Mouse (Mus musculus) CH12.LX (cell line): Measurements from ENCODE around the gene Bfsp1. TPM values are rescaled to one million over a fixed set of nuclear protein-coding genes. Genes with fewer than 3 reads are reported as not detected.

Source experiments
- DNase-seq: peaks from one replicate; pipeline ENCODE4 v3.0.0-alpha.2; 2013; ENCODE audit errors: extremely low read depth
- H3K27ac ChIP-seq: 2 replicates; pipeline ENCODE4 v1.5.1; 2012; ENCODE audit warnings: low read depth, mild to moderate bottlenecking, control low read depth, moderate library complexity; ENCODE audit not compliant: insufficient read depth
- H3K27me3 ChIP-seq: replicated peaks from 2 replicates; pipeline ENCODE3; 2012; ENCODE audit warnings: inconsistent platforms
- H3K36me3 ChIP-seq, 2 experiments: replicated peaks in 1 of 2; 2 replicates each; pipeline versions ENCODE3 to v1.6.1; 2012; ENCODE audit warnings: inconsistent platforms in 1 of 2, low read length in 1 of 2, mild to moderate bottlenecking in 1 of 2, mixed read lengths in 1 of 2, moderate library complexity in 1 of 2; ENCODE audit not compliant: control insufficient read depth in 1 of 2, insufficient read depth in 1 of 2
- H3K4me1 ChIP-seq, 2 experiments: 2 replicates each; pipeline ENCODE4 v1.6.1; 2012; ENCODE audit warnings: inconsistent platforms in 1 of 2, moderate library complexity in 1 of 2; ENCODE audit not compliant: insufficient read depth in 2 of 2, control insufficient read depth in 1 of 2
- H3K4me2 ChIP-seq: 2 replicates; pipeline ENCODE4 v1.6.1; 2012; ENCODE audit warnings: low read depth, mild to moderate bottlenecking, control low read depth; ENCODE audit not compliant: poor library complexity, insufficient read depth, severe bottlenecking
- H3K4me3 ChIP-seq, 3 experiments: fragments of 150-350 bp in 1 of 3; sonication (generic) in 1 of 3; replicated peaks in 1 of 3; 2 replicates each; pipeline versions ENCODE3 to v1.5.1; 2011 to 2012; ENCODE audit warnings: low read depth in 2 of 3, low read length in 2 of 3, mild to moderate bottlenecking in 2 of 3, moderate library complexity in 2 of 3, control low read depth in 1 of 3, improper control_type of control experiment in 1 of 3, inconsistent platforms in 1 of 3, mixed read lengths in 1 of 3; ENCODE audit not compliant: poor library complexity in 1 of 3
- H3K79me2 ChIP-seq: replicated peaks from 2 replicates; pipeline ENCODE4 v1.6.1; 2012; ENCODE audit warnings: mild to moderate bottlenecking, moderate library complexity; ENCODE audit not compliant: control insufficient read depth, poor library complexity, insufficient read depth, severe bottlenecking; ENCODE audit errors: extremely low read depth
- H3K9ac ChIP-seq: 2 replicates; pipeline ENCODE4 v1.6.1; 2012; ENCODE audit warnings: low read depth, mild to moderate bottlenecking, control low read depth, moderate library complexity; ENCODE audit not compliant: insufficient read depth
- H3K9me3 ChIP-seq: replicated peaks from 2 replicates; pipeline ENCODE3; 2012; ENCODE audit warnings: low read length, inconsistent platforms, mixed read lengths
- CHD1 ChIP-seq: IDR thresholded peaks from 2 replicates; pipeline ENCODE4 v1.6.1; 2012; ENCODE audit warnings: low read depth, low read length, improper control_type of control experiment, inconsistent platforms
- CHD2 ChIP-seq: IDR thresholded peaks from 2 replicates; pipeline ENCODE4 v1.6.1; 2011; ENCODE audit warnings: low read length, improper control_type of control experiment
- CTCF ChIP-seq, 2 experiments: IDR thresholded peaks in 1 of 2; conservative IDR thresholded peaks in 1 of 2; 2 replicates each; pipeline ENCODE4 v1.5.1; 2011 to 2012; ENCODE audit warnings: low read depth in 2 of 2, low read length in 2 of 2, improper control_type of control experiment in 1 of 2, inconsistent platforms in 1 of 2, mild to moderate bottlenecking in 1 of 2, moderate library complexity in 1 of 2
- E2F4 ChIP-seq: IDR thresholded peaks from 2 replicates; pipeline ENCODE4 v1.6.1; 2011; ENCODE audit warnings: low read depth, low read length, improper control_type of control experiment; ENCODE audit not compliant: insufficient replicate concordance
- ELF1 ChIP-seq: IDR thresholded peaks from 2 replicates; pipeline ENCODE4 v1.6.1; 2014; ENCODE audit warnings: low read depth, mild to moderate bottlenecking, inconsistent platforms, low read length, improper control_type of control experiment
- EP300 ChIP-seq: IDR thresholded peaks from 2 replicates; pipeline ENCODE4 v1.6.1; 2011; ENCODE audit warnings: low read length, improper control_type of control experiment
- GABPA ChIP-seq: IDR thresholded peaks from 2 replicates; pipeline ENCODE4 v1.6.1; 2012; ENCODE audit warnings: low read depth, low read length, improper control_type of control experiment, inconsistent platforms; ENCODE audit not compliant: insufficient replicate concordance
- IRF4 ChIP-seq: IDR thresholded peaks from 2 replicates; pipeline ENCODE4 v1.6.1; 2014; ENCODE audit warnings: low read depth, mild to moderate bottlenecking, inconsistent platforms, low read length, improper control_type of control experiment
- KAT2A ChIP-seq: IDR thresholded peaks from 2 replicates; pipeline ENCODE4 v1.6.1; 2012; ENCODE audit warnings: low read length, improper control_type of control experiment, inconsistent platforms; ENCODE audit not compliant: insufficient replicate concordance
- MAX ChIP-seq: IDR thresholded peaks from 2 replicates; pipeline ENCODE4 v1.6.1; 2011; ENCODE audit warnings: low read length, improper control_type of control experiment
- MYC ChIP-seq: IDR thresholded peaks from 2 replicates; pipeline ENCODE4 v1.6.1; 2011; ENCODE audit warnings: low read depth, mild to moderate bottlenecking, improper control_type of control experiment, low read length
- NRF1 ChIP-seq: IDR thresholded peaks from 2 replicates; pipeline ENCODE4 v1.6.1; 2014; ENCODE audit warnings: low read depth, mild to moderate bottlenecking, inconsistent platforms, low read length, improper control_type of control experiment, moderate library complexity
- PAX5 ChIP-seq: IDR thresholded peaks from 2 replicates; pipeline ENCODE4 v1.6.1; 2012; ENCODE audit warnings: low read length, inconsistent platforms, mixed read lengths
- RAD21 ChIP-seq: IDR thresholded peaks from 2 replicates; pipeline ENCODE4 v1.6.1; 2011; ENCODE audit warnings: low read depth, mild to moderate bottlenecking, low read length, improper control_type of control experiment, moderate library complexity
- SMC3 ChIP-seq: IDR thresholded peaks from 2 replicates; pipeline ENCODE4 v1.6.1; 2011; ENCODE audit warnings: low read depth, low read length, improper control_type of control experiment
- UBTF ChIP-seq: IDR thresholded peaks from 2 replicates; pipeline ENCODE4 v1.6.1; 2012; ENCODE audit warnings: low read depth, mild to moderate bottlenecking, inconsistent platforms, low read length, improper control_type of control experiment, moderate library complexity
- USF1 ChIP-seq: IDR thresholded peaks from 2 replicates; pipeline ENCODE4 v1.6.1; 2014; ENCODE audit warnings: low read depth, mild to moderate bottlenecking, inconsistent platforms, low read length, improper control_type of control experiment
- ZC3H11A ChIP-seq: IDR thresholded peaks from 2 replicates; pipeline ENCODE4 v1.6.1; 2012; ENCODE audit warnings: low read depth, mild to moderate bottlenecking, inconsistent platforms, low read length, improper control_type of control experiment
- dilution Hi-C: fragments of 300-500 bp; cut with MboI; formaldehyde crosslinking; loops from 2 replicates; pipeline ENCODE4 v1.14.3; 2020; ENCODE audit warnings: low sequenced_read_pairs; ENCODE audit not compliant: extremely low pct_unique_long_range_greater_than_20kb, extremely low pct_ligation_motif_present
- in situ Hi-C: fragments of 300-500 bp; cut with MboI; formaldehyde crosslinking; loops from 3 replicates; pipeline ENCODE4 v1.14.3; 2019; ENCODE audit warnings: low sequenced_read_pairs, low pct_ligation_motif_present, low pct_unique_long_range_greater_than_20kb, mixed read lengths
- polyA plus RNA-seq: library from polyadenylated mRNA; unstranded; fragments of >175 nt; gene quantifications from 2 replicates; pipeline ENCODE4 v1.2.1, GENCODE M21; 2012; ENCODE audit warnings: low read depth; ENCODE audit not compliant: insufficient read length
- total RNA-seq, 2 experiments: library from RNA; depleted of rRNA; stranded (reverse); fragments of 300-350 nt in 1 of 2; fragments of >200 nt in 1 of 2; gene quantifications; 2 replicates each; pipeline ENCODE4 v1.2.3; 2012 to 2014

Gene Bfsp1
- total and polyA plus RNA-seq, 3 experiments, result 0.19 to 0.21 TPM; not detected in 1

- Histone ChIP-seq H3K27ac (no peak overlapping the region), H3K79me2 (no peaks in the 10 kb centered on the region), H3K4me1 (peaks cover 24 to 61% of the 10 kb centered on the region in 2 experiments), H3K9ac (no peak overlapping the region)
- dilution Hi-C loops, result no loop called here
- TF ChIP-seq IRF4, result no peak
- no peak for TF ChIP-seq USF1
- TF ChIP-seq SMC3, result no peak
- no peak for TF ChIP-seq CHD1
- TF ChIP-seq RAD21, result no peak
- TF ChIP-seq NRF1, result no peak
- no peak for TF ChIP-seq PAX5
- TF ChIP-seq EP300, result no peak
- TF ChIP-seq KAT2A, result no peak
- TF ChIP-seq GABPA, result no peak
- TF ChIP-seq, all 38 proteins: peak for 0
- H3K36me3 ChIP-seq, result no peaks in the 10 kb centered on the region
- H3K4me2 ChIP-seq, result no peak overlapping the region
- in situ Hi-C loops, result loop anchor here (5.0 to 10.0 kb wide), 3 partner anchors 105 to 378 kb away; no protein-coding TSS in a partner anchor
- H3K9me3 ChIP-seq, result no peaks in the 10 kb centered on the region
- no peak overlapping the region for H3K4me3 ChIP-seq
- DNase-seq, result no peak
- no peaks in the 10 kb centered on the region for H3K27me3 ChIP-seq
These were observed 23.5 kb downstream of the Bfsp1 start for GRCm38 (mm10) chr2:143839458-143839857.

- Histone ChIP-seq H3K4me2 (no peak overlapping the region), H3K27ac (no peak overlapping the region), H3K4me3 (no peak overlapping the region)
- peak in 1 of 2 experiments; percentile 57; a peak in 2 of 4 replicates for TF ChIP-seq CTCF (conservative IDR thresholded peaks at IDR 0.05 in 1 of 2, IDR thresholded peaks at IDR 0.05 in 1 of 2; ENCODE audit: low read depth in 2 of 2, low read length in 2 of 2)
- no peak for TF ChIP-seq CHD2
- TF ChIP-seq NRF1, result no peak
- TF ChIP-seq ELF1, result peak; percentile 48; the same call in 1 of the 2 replicates
- TF ChIP-seq E2F4, result no peak
- TF ChIP-seq SMC3, result peak; percentile 60
- peak; percentile 23; the same call in 1 of the 2 replicates for TF ChIP-seq MAX
- peak; percentile 56 for TF ChIP-seq RAD21
- TF ChIP-seq, all 38 proteins: peak for 5
- H3K36me3 ChIP-seq, result no peaks in the 10 kb centered on the region
- no peak overlapping the region for H3K9ac ChIP-seq
- H3K9me3 ChIP-seq, result no peaks in the 10 kb centered on the region
- in situ Hi-C loops (loop anchor here (5.0 to 10.0 kb wide), 3 partner anchors 106 to 379 kb away; no protein-coding TSS in a partner anchor), dilution Hi-C loops (no loop called here)
- no peaks in the 10 kb centered on the region for H3K79me2 ChIP-seq
- DNase-seq, result peak; percentile 42
- peaks cover 24 to 58% of the 10 kb centered on the region in 2 experiments for H3K4me1 ChIP-seq
- H3K27me3 ChIP-seq, result no peaks in the 10 kb centered on the region
These were observed 24.3 kb downstream of the Bfsp1 start for GRCm38 (mm10) chr2:143838698-143839097.

GRCm38 (mm10) chr2:143837291-143837701, 25.7 kb downstream of the Bfsp1 start:
- H3K27ac ChIP-seq, result no peak overlapping the region
- no peak overlapping the region for H3K4me2 ChIP-seq
- in situ Hi-C loops (loop anchor here (5.0 to 10.0 kb wide), 3 partner anchors 108 to 380 kb away; no protein-coding TSS in a partner anchor), dilution Hi-C loops (no loop called here)
- peak; percentile 80 for DNase-seq
- H3K9ac ChIP-seq, result no peak overlapping the region
- no peaks in the 10 kb centered on the region for H3K9me3 ChIP-seq
- H3K36me3 ChIP-seq, result no peaks in the 10 kb centered on the region
- no peaks in the 10 kb centered on the region for H3K79me2 ChIP-seq
- H3K27me3 ChIP-seq, result no peaks in the 10 kb centered on the region
- TF ChIP-seq MYC, result no peak
- TF ChIP-seq KAT2A, result no peak
- TF ChIP-seq RAD21, result peak; percentile 85
- peak; percentile 74 for TF ChIP-seq SMC3
- no peak for TF ChIP-seq UBTF
- TF ChIP-seq CTCF (conservative IDR thresholded peaks at IDR 0.05 in 1 of 2, IDR thresholded peaks at IDR 0.05 in 1 of 2; ENCODE audit: low read depth in 2 of 2, low read length in 2 of 2), result peak; percentile 54 to 82; a peak in 3 of 4 replicates
- 0 out of 2 replicates have a peak, but pooled peaks have one; percentile 20 for TF ChIP-seq ZC3H11A
- H3K4me3 ChIP-seq, result no peak overlapping the region
- peaks cover 21 to 45% of the 10 kb centered on the region in 2 experiments for H3K4me1 ChIP-seq
